Mouse (Mus musculus) liver, embryonic 14.5 days (tissue): ENCODE data around the gene Fgd3. TPM values are rescaled to one million over a fixed set of nuclear protein-coding genes. Genes with fewer than 3 reads are reported as not detected.

Experiments
- ATAC-seq: fragments of 200-750 bp; cut with Nextera tagmentation; 2 replicates; pipeline ENCODE4 v1.8.0; 2017; ENCODE audit warnings: moderate number of reproducible peaks, mild to moderate bottlenecking, moderate library complexity; ENCODE audit not compliant: insufficient read depth
- DNase-seq, 3 experiments: peaks; one replicate each; pipeline ENCODE4 v3.0.0-alpha.2; 2012 to 2013; ENCODE audit warnings: low read depth in 3 of 3, low spot score in 3 of 3
- H3K27ac ChIP-seq: fragments of 300-500 bp; sonication (generic); 2 replicates; pipeline ENCODE4 v1.5.1; 2014; ENCODE audit warnings: moderate library complexity, mild to moderate bottlenecking, control low read depth, inconsistent platforms
- H3K27me3 ChIP-seq: fragments of 300-500 bp; sonication (generic); 2 replicates; pipeline ENCODE4 v1.6.1; 2014; ENCODE audit warnings: mild to moderate bottlenecking, low read length, moderate library complexity; ENCODE audit not compliant: control insufficient read depth, insufficient read depth
- H3K36me3 ChIP-seq: fragments of 300-500 bp; sonication (generic); replicated peaks from 2 replicates; pipeline ENCODE4 v1.6.1; 2014; ENCODE audit warnings: low read depth; ENCODE audit not compliant: control insufficient read depth, insufficient read depth
- H3K4me1 ChIP-seq, 2 experiments: fragments of 200-500 bp in 1 of 2; fragments of 300-500 bp in 1 of 2; sonication (generic) in 1 of 2; replicated peaks; 2 replicates each; pipeline ENCODE4 v1.6.1; 2012 to 2014; ENCODE audit warnings: antibody characterized with exemption in 1 of 2, inconsistent platforms in 1 of 2, low read length in 1 of 2; ENCODE audit not compliant: control insufficient read depth in 2 of 2, insufficient read depth in 2 of 2
- H3K4me2 ChIP-seq: fragments of 300-500 bp; sonication (generic); 2 replicates; pipeline ENCODE4 v1.6.1; 2014; ENCODE audit warnings: low read depth, mild to moderate bottlenecking, control low read depth, moderate library complexity
- H3K4me3 ChIP-seq, 2 experiments: fragments of 200-500 bp in 1 of 2; fragments of 300-500 bp in 1 of 2; sonication (generic) in 1 of 2; 2 replicates each; pipeline ENCODE4 v1.5.1; 2012 to 2014; ENCODE audit warnings: low read depth in 2 of 2, low read length in 2 of 2, mild to moderate bottlenecking in 2 of 2, control low read depth in 1 of 2, inconsistent platforms in 1 of 2, moderate library complexity in 1 of 2; ENCODE audit not compliant: insufficient read depth in 1 of 2
- H3K9ac ChIP-seq: fragments of 300-500 bp; sonication (generic); replicated peaks from 2 replicates; pipeline ENCODE4 v1.6.1; 2014; ENCODE audit warnings: mild to moderate bottlenecking, control low read depth, moderate library complexity
- H3K9me3 ChIP-seq: fragments of 300-500 bp; sonication (generic); 2 replicates; pipeline ENCODE4 v1.6.1; 2016; ENCODE audit warnings: low read length, mixed read lengths; ENCODE audit not compliant: control insufficient read depth
- CTCF ChIP-seq: IDR thresholded peaks from 2 replicates; pipeline ENCODE4 v1.5.1; 2016; ENCODE audit warnings: antibody characterized with exemption, low read depth, control low read depth
- EP300 ChIP-seq: IDR thresholded peaks from 2 replicates; pipeline ENCODE4 v1.6.1; 2016; ENCODE audit warnings: antibody characterized with exemption, low read depth
- WGBS: fragments of 180-500 bp; shearing (Covaris S2); extraction: QIAGEN DNeasy Blood & Tissue Kit; methylation state at CpG from one replicate; pipeline ENCODE4 v1.1.7; 2014; ENCODE audit not compliant: insufficient replicate concordance; 5-methylcytosine and 5-hydroxymethylcytosine counted together
- polyA plus RNA-seq, 2 experiments: library from polyadenylated mRNA; depleted of rRNA in 1 of 2; stranded (reverse) in 1 of 2; unstranded in 1 of 2; fragments of >200 nt; fragmentation: Nextera tagmentation in 1 of 2; extraction: Ambion mirVana in 1 of 2; gene quantifications; 2 replicates each; pipeline versions ENCODE4 v1.2.1 to v1.2.3; 2012 to 2014

Gene Fgd3
- polyA plus RNA-seq, 2 experiments = 0.11 to 0.64 TPM

DNA sequence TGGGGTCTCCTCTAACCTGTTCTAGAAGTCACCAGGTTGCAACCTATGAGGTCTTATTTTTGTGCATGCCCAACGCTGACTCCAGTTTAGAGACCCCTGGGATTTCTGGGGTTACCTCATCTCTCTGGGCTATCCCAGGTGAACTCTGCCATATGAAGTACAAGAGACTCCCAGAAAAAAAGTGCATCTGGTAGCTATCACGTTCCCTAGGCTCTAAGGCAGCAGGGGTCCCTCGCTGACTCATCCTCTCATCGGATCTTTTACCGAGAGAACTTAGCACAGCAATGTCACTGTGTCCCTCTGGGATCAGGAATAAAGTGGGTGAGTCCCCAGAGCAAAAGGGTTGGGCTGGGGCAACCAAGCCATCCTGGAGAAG, 105.0 kb downstream of the Fgd3 start:
- peak overlapping the region; percentile 55 to 60 for H3K4me3 ChIP-seq
- no peaks in the 10 kb centered on the region for H3K27me3 ChIP-seq
- DNase-seq = no peak
- 10% methylated on average over 5 of the region's 5 CpGs for WGBS
- H3K4me1 ChIP-seq = peaks cover 7 to 17% of the 10 kb centered on the region in 2 experiments; a peak in 3 of 4 replicates
- TF ChIP-seq EP300 (no peak), CTCF (no peak)
- no peaks in the 10 kb centered on the region for H3K9me3 ChIP-seq
- H3K36me3 ChIP-seq = no peaks in the 10 kb centered on the region
- peak overlapping the region; percentile 82 for H3K4me2 ChIP-seq
- peak overlapping the region; percentile 35; the same call in 1 of the 2 replicates for H3K9ac ChIP-seq
- no peak overlapping the region for H3K27ac ChIP-seq
- no peak; the same call in 1 of the 2 replicates for ATAC-seq

DNA sequence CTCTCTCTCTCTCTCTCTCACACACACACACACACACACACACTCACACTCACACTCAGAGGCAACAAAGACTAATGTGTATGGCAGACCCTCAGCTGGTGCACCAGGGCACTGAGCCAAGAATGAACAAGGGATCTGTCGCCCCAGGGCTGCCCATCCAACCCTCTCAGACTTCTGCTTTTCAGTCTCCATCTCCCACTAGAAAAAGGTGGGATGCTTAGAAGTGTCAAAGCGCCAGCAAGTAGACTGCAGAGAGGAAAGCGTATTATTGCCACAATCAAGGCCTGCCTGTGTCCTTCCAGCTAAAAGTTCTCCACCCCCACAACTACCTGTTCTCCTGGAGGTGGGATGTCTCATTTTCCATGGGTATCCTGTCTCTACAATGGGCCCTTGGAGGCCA, 105.7 kb downstream of the Fgd3 start:
- Histone ChIP-seq H3K9ac (no peak overlapping the region), H3K4me2 (no peak overlapping the region), H3K27ac (no peak overlapping the region)

GRCm38 (mm10) chr13:49213531-49213932, 106.6 kb downstream of the Fgd3 start:
- no peak for DNase-seq
- Histone ChIP-seq H3K4me3 (no peak overlapping the region), H3K9ac (no peak overlapping the region), H3K36me3 (no peaks in the 10 kb centered on the region), H3K4me1 (peaks cover 7 to 19% of the 10 kb centered on the region in 2 experiments; a peak in 3 of 4 replicates), H3K4me2 (no peak overlapping the region), H3K27ac (no peak overlapping the region), H3K9me3 (no peaks in the 10 kb centered on the region), H3K27me3 (no peaks in the 10 kb centered on the region)
- 36% methylated on average over 4 of the region's 4 CpGs for WGBS
- ATAC-seq = no peak
- TF ChIP-seq CTCF (no peak), EP300 (no peak)

More for the DNA sequence above, 105.7 kb downstream of the Fgd3 start:
- 60% methylated on average over 3 of the region's 3 CpGs for WGBS
- Histone ChIP-seq H3K4me1 (peaks cover 7 to 19% of the 10 kb centered on the region in 2 experiments; a peak in 3 of 4 replicates), H3K36me3 (no peaks in the 10 kb centered on the region), H3K4me3 (no peak overlapping the region), H3K9me3 (no peaks in the 10 kb centered on the region), H3K27me3 (no peaks in the 10 kb centered on the region)
- TF ChIP-seq CTCF = no peak
- TF ChIP-seq EP300 = no peak
- ATAC-seq = no peak
- no peak for DNase-seq

DNA sequence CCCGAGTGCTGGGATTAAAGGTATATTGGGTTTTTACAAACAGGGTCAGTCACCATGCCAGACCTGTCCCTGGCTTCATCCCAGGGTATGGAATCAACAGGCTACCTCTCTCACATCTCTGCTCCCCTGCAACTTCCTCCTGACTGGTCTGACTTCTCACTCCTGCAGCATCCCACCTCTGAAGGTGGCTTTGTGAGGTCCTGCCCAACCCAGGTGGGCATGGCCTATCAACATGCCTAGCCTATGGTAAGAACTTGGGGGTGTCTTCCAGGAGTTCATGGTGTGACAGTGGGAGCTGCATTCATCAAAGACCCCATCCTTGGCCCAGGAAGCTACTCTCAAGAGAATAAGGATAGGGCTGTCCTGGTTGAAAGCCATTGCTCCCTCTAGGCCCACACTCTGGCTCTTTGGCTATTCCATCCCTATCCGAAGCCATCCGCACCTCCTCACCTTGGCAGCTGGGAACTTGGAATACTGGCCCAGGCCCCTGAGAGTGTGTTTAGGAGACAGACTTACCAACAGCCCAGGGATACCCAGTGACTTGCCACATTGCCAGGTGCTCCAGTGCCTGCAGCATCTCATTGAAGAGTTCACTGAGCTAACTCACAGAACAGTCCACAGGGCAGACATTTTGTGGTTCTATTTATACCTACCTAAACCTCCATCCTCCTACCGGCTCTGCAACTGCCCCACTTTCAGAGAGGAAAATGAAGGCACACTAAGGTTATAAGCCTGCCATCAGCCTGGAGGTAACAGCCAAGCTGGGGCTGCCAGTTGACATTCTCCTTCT, 107.2 kb downstream of the Fgd3 start:
- Histone ChIP-seq H3K27me3 (no peaks in the 10 kb centered on the region), H3K4me3 (no peak overlapping the region), H3K4me2 (no peak overlapping the region), H3K27ac (no peak overlapping the region), H3K9me3 (no peaks in the 10 kb centered on the region), H3K4me1 (peaks cover 7 to 19% of the 10 kb centered on the region in 2 experiments; a peak in 3 of 4 replicates), H3K36me3 (no peaks in the 10 kb centered on the region), H3K9ac (no peak overlapping the region)
- no peak for TF ChIP-seq EP300
- TF ChIP-seq CTCF = no peak
- 56% methylated on average over 4 of the region's 4 CpGs for WGBS
- DNase-seq = no peak
- no peak for ATAC-seq

Other genes with a start within 250 kb of the Fgd3 start
- 0.13 and 0.30 TPM in 2 replicates for gene Wnk2, start 172.3 kb downstream of the Fgd3 start, polyA plus RNA-seq (2012; rRNA removed)
- 0.05 and 0.08 TPM in 2 replicates for gene Wnk2, start 172.3 kb downstream of the Fgd3 start, polyA plus RNA-seq (2014; fragmentation: Nextera tagmentation; extraction: Ambion mirVana)
- gene Ninj1, start 132.8 kb downstream of the Fgd3 start, polyA plus RNA-seq (2012; rRNA removed) = 29.0 and 43.5 TPM in 2 replicates
- 43.7 and 45.6 TPM in 2 replicates for gene Ninj1, start 132.8 kb downstream of the Fgd3 start, polyA plus RNA-seq (2014; fragmentation: Nextera tagmentation; extraction: Ambion mirVana)
- 9.8 and 12.6 TPM in 2 replicates for gene Card19, start 104.3 kb downstream of the Fgd3 start, polyA plus RNA-seq (2012; rRNA removed)
- gene Card19, start 104.3 kb downstream of the Fgd3 start, polyA plus RNA-seq (2014; fragmentation: Nextera tagmentation; extraction: Ambion mirVana) = 14.3 and 16.2 TPM in 2 replicates
- gene Susd3, start 71.6 kb downstream of the Fgd3 start, polyA plus RNA-seq (2012; rRNA removed) = 1.1 and 1.3 TPM in 2 replicates
- 1.2 and 1.4 TPM in 2 replicates for gene Susd3, start 71.6 kb downstream of the Fgd3 start, polyA plus RNA-seq (2014; fragmentation: Nextera tagmentation; extraction: Ambion mirVana)
- 5.6 and 6.4 TPM in 2 replicates for gene Bicd2, start 21.3 kb upstream of the Fgd3 start, polyA plus RNA-seq (2012; rRNA removed)
- gene Bicd2, start 21.3 kb upstream of the Fgd3 start, polyA plus RNA-seq (2014; fragmentation: Nextera tagmentation; extraction: Ambion mirVana) = 5.9 and 7.0 TPM in 2 replicates
- 3.0 and 4.0 TPM in 2 replicates for gene Ippk, start 100.9 kb upstream of the Fgd3 start, polyA plus RNA-seq (2012; rRNA removed)
- gene Ippk, start 100.9 kb upstream of the Fgd3 start, polyA plus RNA-seq (2014; fragmentation: Nextera tagmentation; extraction: Ambion mirVana) = 7.1 and 7.2 TPM in 2 replicates
- 0.05 and 0.13 TPM in 2 replicates for gene Tes3-ps, start 173.0 kb upstream of the Fgd3 start, polyA plus RNA-seq (2012; rRNA removed)
- gene Tes3-ps, start 173.0 kb upstream of the Fgd3 start, polyA plus RNA-seq (2014; fragmentation: Nextera tagmentation; extraction: Ambion mirVana) = 0.42 and 0.44 TPM in 2 replicates
- gene Ecm2, start 184.5 kb upstream of the Fgd3 start, polyA plus RNA-seq (2012; rRNA removed) = 0.11 and 0.19 TPM in 2 replicates
- gene Ecm2, start 184.5 kb upstream of the Fgd3 start, polyA plus RNA-seq (2014; fragmentation: Nextera tagmentation; extraction: Ambion mirVana) = 0.10 and 0.19 TPM in 2 replicates
- gene Aspn, start 224.1 kb upstream of the Fgd3 start, polyA plus RNA-seq (2012; rRNA removed) = 0.10 and 0.17 TPM in 2 replicates
- gene Aspn, start 224.1 kb upstream of the Fgd3 start, polyA plus RNA-seq (2014; fragmentation: Nextera tagmentation; extraction: Ambion mirVana) = 0.35 and 0.44 TPM in 2 replicates